Mouse (Mus musculus): Measurements from ENCODE around the gene Arfgef2. TPM values are rescaled to one million over a fixed set of nuclear protein-coding genes. Genes with fewer than 3 reads are reported as not detected.

Gene Arfgef2
- total and polyA plus RNA-seq, 3 experiments, result 19.1 to 27.4 (median 24.5) TPM

GRCm38 (mm10) chr2:166773587-166773986 lies 31.8 kb upstream of the Arfgef2 start:
- Histone ChIP-seq H3K36me3 (ENCODE audit: control insufficient read depth in 1 of 2, insufficient read depth in 2 of 2, low read length in 2 of 2) (no peaks in the 10 kb centered on the region), H3K27me3 (ENCODE audit: control insufficient read depth in 1 of 2, insufficient read depth in 2 of 2, low read length in 2 of 2) (no peaks in the 10 kb centered on the region), H3K9me3 (replicated peaks; ENCODE audit: insufficient read depth, low read length) (no peaks in the 10 kb centered on the region), H3K4me1 (ENCODE audit: control insufficient read depth in 1 of 2, insufficient read depth in 2 of 2, low read length in 2 of 2) (no peaks in the 10 kb centered on the region), H3K4me3 (ENCODE audit: control insufficient read depth in 1 of 2, insufficient read depth in 1 of 2, low read depth in 2 of 2, low read length in 2 of 2) (no peak overlapping the region), H3K79me2 (ENCODE audit: control insufficient read depth, insufficient read depth, low read length, poor library complexity) (no peaks in the 10 kb centered on the region), H3K9ac (ENCODE audit: control insufficient read depth, low read depth, low read length, poor library complexity, severe bottlenecking) (no peak overlapping the region), H3K27ac (ENCODE audit: control insufficient read depth, low read depth, low read length) (no peak overlapping the region)
- DNase-seq (ENCODE audit: low read depth, low spot score), result no peak
- TF ChIP-seq MAX (IDR thresholded peaks at IDR 0.05; ENCODE audit: low read length) (no peak), POLR2A (IDR thresholded peaks at IDR 0.05; ENCODE audit: control insufficient read depth in 1 of 2, insufficient read depth in 1 of 2, low read depth in 1 of 2, low read length in 2 of 2, poor library complexity in 1 of 2) (no peak), POLR2AphosphoS2 (IDR thresholded peaks at IDR 0.05; ENCODE audit: low read length) (no peak), TCF12 (IDR thresholded peaks at IDR 0.05; ENCODE audit: low read depth, low read length) (no peak), RAD21 (IDR thresholded peaks at IDR 0.05; ENCODE audit: low read depth, low read length) (no peak)

GRCm38 (mm10) chr2:166774275-166774674 lies 31.1 kb upstream of the Arfgef2 start:
- no peaks in the 10 kb centered on the region for H3K9me3 ChIP-seq (replicated peaks; ENCODE audit: insufficient read depth, low read length)
- H3K9ac ChIP-seq (ENCODE audit: control insufficient read depth, low read depth, low read length, poor library complexity, severe bottlenecking), result no peak overlapping the region
- H3K36me3 ChIP-seq (ENCODE audit: control insufficient read depth in 1 of 2, insufficient read depth in 2 of 2, low read length in 2 of 2), result no peaks in the 10 kb centered on the region
- H3K27me3 ChIP-seq (ENCODE audit: control insufficient read depth in 1 of 2, insufficient read depth in 2 of 2, low read length in 2 of 2), result no peaks in the 10 kb centered on the region
- H3K4me3 ChIP-seq (ENCODE audit: control insufficient read depth in 1 of 2, insufficient read depth in 1 of 2, low read depth in 2 of 2, low read length in 2 of 2), result no peak overlapping the region
- no peak for TF ChIP-seq MYB (IDR thresholded peaks at IDR 0.05; ENCODE audit: low read depth, low read length)
- DNase-seq (ENCODE audit: low read depth, low spot score), result no peak
- no peak overlapping the region for H3K27ac ChIP-seq (ENCODE audit: control insufficient read depth, low read depth, low read length)
- H3K4me1 ChIP-seq (ENCODE audit: control insufficient read depth in 1 of 2, insufficient read depth in 2 of 2, low read length in 2 of 2), result no peaks in the 10 kb centered on the region
- H3K79me2 ChIP-seq (ENCODE audit: control insufficient read depth, insufficient read depth, low read length, poor library complexity), result no peaks in the 10 kb centered on the region

- Histone ChIP-seq H3K4me3 (ENCODE audit: control insufficient read depth in 1 of 2, insufficient read depth in 1 of 2, low read depth in 2 of 2, low read length in 2 of 2) (no peak overlapping the region), H3K4me1 (ENCODE audit: control insufficient read depth in 1 of 2, insufficient read depth in 2 of 2, low read length in 2 of 2) (no peaks in the 10 kb centered on the region), H3K9me3 (replicated peaks; ENCODE audit: insufficient read depth, low read length) (no peaks in the 10 kb centered on the region), H3K27me3 (ENCODE audit: control insufficient read depth in 1 of 2, insufficient read depth in 2 of 2, low read length in 2 of 2) (no peaks in the 10 kb centered on the region), H3K79me2 (ENCODE audit: control insufficient read depth, insufficient read depth, low read length, poor library complexity) (no peaks in the 10 kb centered on the region), H3K9ac (ENCODE audit: control insufficient read depth, low read depth, low read length, poor library complexity, severe bottlenecking) (no peak overlapping the region), H3K27ac (ENCODE audit: control insufficient read depth, low read depth, low read length) (no peak overlapping the region), H3K36me3 (ENCODE audit: control insufficient read depth in 1 of 2, insufficient read depth in 2 of 2, low read length in 2 of 2) (no peaks in the 10 kb centered on the region)
- no peak for TF ChIP-seq TCF12 (IDR thresholded peaks at IDR 0.05; ENCODE audit: low read depth, low read length)
- TF ChIP-seq MAZ (IDR thresholded peaks at IDR 0.05; ENCODE audit: low read depth, low read length), result no peak
- no peak for TF ChIP-seq POLR2A (IDR thresholded peaks at IDR 0.05; ENCODE audit: control insufficient read depth in 1 of 2, insufficient read depth in 1 of 2, low read depth in 1 of 2, low read length in 2 of 2, poor library complexity in 1 of 2)
- no peak for TF ChIP-seq RAD21 (IDR thresholded peaks at IDR 0.05; ENCODE audit: low read depth, low read length)
- TF ChIP-seq BHLHE40 (IDR thresholded peaks at IDR 0.05; ENCODE audit: borderline replicate concordance, low read depth, low read length), result no peak
- TF ChIP-seq MYB (IDR thresholded peaks at IDR 0.05; ENCODE audit: low read depth, low read length), result no peak
- TF ChIP-seq CHD1 (IDR thresholded peaks at IDR 0.05; ENCODE audit: low read depth, low read length), result no peak
- no peak for TF ChIP-seq MEF2A (IDR thresholded peaks at IDR 0.05; ENCODE audit: extremely low read depth, insufficient replicate concordance, low read depth, low read length, poor library complexity, severe bottlenecking)
- TF ChIP-seq RCOR1 (IDR thresholded peaks at IDR 0.05; ENCODE audit: low read depth, low read length), result no peak
- no peak for TF ChIP-seq POLR2AphosphoS5 (IDR thresholded peaks at IDR 0.05; ENCODE audit: borderline replicate concordance, low read depth, low read length)
- DNase-seq (ENCODE audit: low read depth, low spot score), result no peak
Measured at GRCm38 (mm10) chr2:166775357-166775893, 30.0 kb upstream of the Arfgef2 start.
